Mouse (Mus musculus): ENCODE data around the gene Bhlhe41. TPM values are rescaled to one million over a fixed set of nuclear protein-coding genes. Genes with fewer than 3 reads are reported as not detected.

Gene Bhlhe41
- polyA plus RNA-seq, 1 experiment from 2014 or later: 2.9 TPM

Other genes with a start within 250 kb of the Bhlhe41 start
- gene Tuba3b, start 249.8 kb downstream of the Bhlhe41 start, polyA plus RNA-seq (2015; fragmentation: Nextera tagmentation; extraction: Ambion mirVana): not detected in 2 replicates
- 3.2 and 3.5 TPM in 2 replicates for gene Rassf8, start 118.8 kb downstream of the Bhlhe41 start, polyA plus RNA-seq (2015; fragmentation: Nextera tagmentation; extraction: Ambion mirVana)
- 1.9 and 2.3 TPM in 2 replicates for gene Sspn, start 66.1 kb upstream of the Bhlhe41 start, polyA plus RNA-seq (2015; fragmentation: Nextera tagmentation; extraction: Ambion mirVana)

Measured in forebrain, embryonic 15.5 days (tissue).